Mouse (Mus musculus): Measurements from ENCODE around the gene Map2k5.

DNA sequence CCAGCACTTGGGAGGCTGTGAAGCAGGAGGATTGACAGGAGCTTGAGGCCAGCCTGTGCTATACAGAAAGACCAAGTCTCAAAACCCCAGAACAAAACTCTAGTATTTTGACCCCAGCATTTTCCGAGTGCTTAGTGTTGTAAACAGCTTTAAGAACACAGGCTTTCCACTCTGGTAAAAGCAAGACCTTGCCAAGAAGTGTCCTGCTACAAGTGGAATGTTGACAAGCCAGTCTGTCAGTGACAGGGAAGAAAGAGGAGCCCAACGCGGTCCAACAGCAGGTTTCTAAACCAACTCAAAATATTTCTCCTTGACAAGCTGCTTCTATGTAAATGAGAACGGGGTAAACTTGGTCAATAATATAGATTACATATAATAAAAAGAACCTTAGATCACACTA is 148.6 kb downstream of the Map2k5 start:
- TF ChIP-seq POLR2A (IDR thresholded peaks at IDR 0.05; ENCODE audit: low read depth, low read length) (no peak), CTCF (IDR thresholded peaks at IDR 0.05; ENCODE audit: borderline replicate concordance, insufficient read depth, low read length) (no peak)
